Mouse (Mus musculus): ENCODE data around the gene Cldn20. TPM values are rescaled to one million over a fixed set of nuclear protein-coding genes. Genes with fewer than 3 reads are reported as not detected.

The Cldn20 gene
- 0.67 TPM in 1 of 2 replicates, not detected in the other for polyA plus RNA-seq (2012; rRNA removed)

DNA sequence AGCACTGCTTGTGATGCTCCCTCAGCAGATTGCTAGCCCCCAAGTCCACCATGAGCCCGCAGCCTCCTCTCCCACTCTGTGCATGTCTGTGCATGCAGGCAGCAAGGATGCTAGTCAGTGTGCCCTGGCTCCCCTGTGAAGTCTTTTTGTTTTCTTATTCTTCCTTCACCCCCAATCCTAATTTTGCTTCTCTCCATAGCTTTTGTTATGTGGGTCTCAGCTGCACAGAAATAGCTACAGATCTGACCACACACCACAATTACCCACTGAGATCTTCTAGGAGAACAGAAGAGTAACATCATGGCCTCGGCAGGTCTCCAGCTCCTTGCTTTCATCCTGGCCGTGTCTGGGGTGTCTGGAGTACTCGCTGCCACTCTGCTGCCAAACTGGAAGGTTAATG is at the start of gene Cldn20:
Gene Cldn20, plus strand, starts transcription at position 301 of the 400 bp plus-strand sequence.

DNA sequence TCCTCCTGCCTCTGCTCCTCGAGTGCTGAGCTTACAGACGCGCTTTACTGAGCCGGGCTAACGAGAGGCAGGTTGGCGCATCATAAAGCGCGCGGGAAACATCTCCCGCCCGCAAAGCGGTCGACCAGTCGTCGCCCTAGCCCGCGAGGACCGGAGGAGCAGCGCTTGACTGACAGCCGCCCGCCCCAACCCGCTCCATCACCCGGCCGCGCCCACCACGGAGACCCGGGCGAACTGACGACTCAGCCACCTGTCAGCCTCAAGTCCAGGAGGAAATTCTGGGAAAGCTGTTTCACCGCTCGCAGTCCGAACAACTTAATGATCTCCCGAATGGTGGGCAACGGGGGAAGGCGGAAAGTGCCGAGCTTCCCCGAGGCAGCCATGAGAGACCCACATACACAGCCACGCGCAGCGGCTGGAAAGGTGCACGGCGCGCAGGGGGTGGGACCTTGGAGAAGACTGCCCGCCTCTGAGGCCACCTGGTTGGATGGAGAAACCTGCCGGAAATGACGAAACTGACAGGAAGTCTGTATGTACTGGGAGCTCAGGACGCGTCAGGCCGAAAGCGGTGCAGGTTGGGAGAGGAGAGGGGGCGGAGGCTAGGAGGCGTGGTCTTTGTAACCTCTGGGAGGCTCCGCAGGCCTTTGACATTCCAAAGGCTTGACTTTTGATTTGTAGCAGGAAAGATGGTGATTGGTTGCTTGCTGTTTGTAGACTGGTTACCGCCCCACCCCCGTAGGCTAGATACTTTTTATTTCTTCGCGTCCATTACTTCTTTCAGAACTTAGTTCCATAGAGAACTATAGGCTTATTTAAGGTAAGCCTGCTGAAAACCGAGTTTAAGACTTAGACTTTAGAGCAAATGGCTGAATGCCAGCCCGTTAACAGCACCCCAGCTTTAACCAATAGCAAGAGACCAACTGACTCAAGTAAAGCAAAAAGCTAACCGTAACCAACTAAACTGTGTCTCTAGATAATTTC is 25.3 kb downstream of the Cldn20 start, which contains the start of gene Tfb1m:
Gene Tfb1m, minus strand, starts transcription at position 451 of the 981 bp plus-strand sequence.

Other genes with a start within 250 kb of the Cldn20 start
- 2.3 and 3.0 TPM in 2 replicates for gene Tiam2, start 206.0 kb upstream of the Cldn20 start, polyA plus RNA-seq (2012; rRNA removed)
- gene Tfb1m, start 25.2 kb downstream of the Cldn20 start, polyA plus RNA-seq (2012; rRNA removed): 1.4 and 1.5 TPM in 2 replicates
- not detected in 2 replicates for gene Nox3, start 163.7 kb downstream of the Cldn20 start, polyA plus RNA-seq (2012; rRNA removed)

Data from colon, adult 2 months (tissue).